Mouse (Mus musculus) limb, embryonic 10.5 days (tissue): Measurements from ENCODE around the gene Irf2bpl. TPM values are rescaled to one million over a fixed set of nuclear protein-coding genes. Genes with fewer than 3 reads are reported as not detected.
A peak's percentile ranks its signal among the peaks of the same experiment; 100 is the strongest.

Experiments
- DNase-seq: peaks from one replicate; pipeline ENCODE4 v3.0.0-alpha.2; 2017; ENCODE audit warnings: low spot score
- H3K27ac ChIP-seq: fragments of 300-500 bp; sonication (generic); 2 replicates; pipeline ENCODE4 v1.5.1; 2016; ENCODE audit warnings: mild to moderate bottlenecking
- H3K27me3 ChIP-seq: fragments of 300-500 bp; sonication (generic); 2 replicates; pipeline ENCODE4 v1.6.1; 2016; ENCODE audit warnings: low read depth, mild to moderate bottlenecking; ENCODE audit not compliant: poor library complexity, severe bottlenecking
- H3K36me3 ChIP-seq: fragments of 300-500 bp; sonication (generic); 2 replicates; pipeline ENCODE4 v1.6.1; 2016; ENCODE audit warnings: mild to moderate bottlenecking, moderate library complexity
- H3K4me1 ChIP-seq: fragments of 300-500 bp; sonication (generic); 2 replicates; pipeline ENCODE4 v1.6.1; 2016
- H3K4me3 ChIP-seq: fragments of 300-500 bp; sonication (generic); 2 replicates; pipeline ENCODE4 v1.5.1; 2016; ENCODE audit warnings: mild to moderate bottlenecking, moderate library complexity
- H3K9me3 ChIP-seq: fragments of 300-500 bp; sonication (generic); replicated peaks from 2 replicates; pipeline ENCODE4 v1.6.1; 2016; ENCODE audit warnings: mild to moderate bottlenecking
- WGBS: fragments of 180-500 bp; shearing (Covaris S2); methylation state at CpG from one replicate; pipeline ENCODE4 v1.1.7; 2016; 5-methylcytosine and 5-hydroxymethylcytosine counted together
- polyA plus RNA-seq: library from polyadenylated mRNA; unstranded; fragments of >200 nt; fragmentation: Nextera tagmentation; extraction: Ambion mirVana; gene quantifications from 2 replicates; pipeline ENCODE4 v1.2.1, GENCODE M21; 2016

Irf2bpl gene
- polyA plus RNA-seq, 1 experiment from 2014 or later: 22.6 TPM

- Histone ChIP-seq H3K4me3 (peak overlapping the region; percentile 34), H3K4me1 (peaks cover 55% of the 10 kb centered on the region), H3K9me3 (no peaks in the 10 kb centered on the region), H3K36me3 (no peaks in the 10 kb centered on the region), H3K27ac (peak overlapping the region; percentile 63), H3K27me3 (peaks cover 69% of the 10 kb centered on the region)
- DNase-seq: peak; percentile 53
- WGBS: 6% methylated on average over 22 of the region's 22 CpGs
Measured at GRCm38 (mm10) chr12:86912335-86913093, 27.9 kb upstream of the Irf2bpl start.

GRCm38 (mm10) chr12:86911482-86911931, 26.9 kb upstream of the Irf2bpl start:
- H3K27me3 ChIP-seq: peaks cover 68% of the 10 kb centered on the region
- peak overlapping the region; percentile 12; the same call in 1 of the 2 replicates for H3K4me3 ChIP-seq
- WGBS: 28% methylated on average over 10 of the region's 10 CpGs
- peaks cover 56% of the 10 kb centered on the region for H3K4me1 ChIP-seq
- peak; percentile 49 for DNase-seq
- H3K27ac ChIP-seq: peak overlapping the region; percentile 63
- H3K36me3 ChIP-seq: no peaks in the 10 kb centered on the region
- H3K9me3 ChIP-seq: no peaks in the 10 kb centered on the region

GRCm38 (mm10) chr12:86906395-86906794, 21.8 kb upstream of the Irf2bpl start:
- Histone ChIP-seq H3K36me3 (no peaks in the 10 kb centered on the region), H3K9me3 (no peaks in the 10 kb centered on the region), H3K27me3 (peaks cover 31% of the 10 kb centered on the region), H3K4me3 (no peak overlapping the region), H3K4me1 (peaks cover 55% of the 10 kb centered on the region), H3K27ac (peak overlapping the region; percentile 63; the same call in 1 of the 2 replicates)
- peak; percentile 86 for DNase-seq
- 6% methylated on average over 15 of the region's 15 CpGs for WGBS

- WGBS: 59% methylated on average over 7 of the region's 7 CpGs
- no peaks in the 10 kb centered on the region for H3K9me3 ChIP-seq
- H3K27ac ChIP-seq: peak overlapping the region; percentile 63
- H3K27me3 ChIP-seq: peaks cover 31% of the 10 kb centered on the region
- H3K4me1 ChIP-seq: peaks cover 52% of the 10 kb centered on the region
- peak; percentile 32 for DNase-seq
- H3K4me3 ChIP-seq: no peak overlapping the region
- no peaks in the 10 kb centered on the region for H3K36me3 ChIP-seq
Measured at GRCm38 (mm10) chr12:86905876-86906275, 21.3 kb upstream of the Irf2bpl start.

- Histone ChIP-seq H3K4me1 (peaks cover 52% of the 10 kb centered on the region), H3K4me3 (no peak overlapping the region), H3K9me3 (no peaks in the 10 kb centered on the region), H3K27ac (peak overlapping the region; percentile 63), H3K36me3 (no peaks in the 10 kb centered on the region), H3K27me3 (peaks cover 29% of the 10 kb centered on the region)
- DNase-seq: no peak
- 12% methylated on average over 4 of the region's 4 CpGs for WGBS
Measured at GRCm38 (mm10) chr12:86905203-86905602, 20.6 kb upstream of the Irf2bpl start.

GRCm38 (mm10) chr12:86903828-86904806, 19.5 kb upstream of the Irf2bpl start:
- H3K36me3 ChIP-seq: no peaks in the 10 kb centered on the region
- 84% methylated on average over 11 of the region's 11 CpGs for WGBS
- H3K27ac ChIP-seq: peak overlapping the region; percentile 42
- H3K9me3 ChIP-seq: no peaks in the 10 kb centered on the region
- no peak overlapping the region for H3K4me3 ChIP-seq
- H3K27me3 ChIP-seq: peaks cover 21% of the 10 kb centered on the region
- no peak for DNase-seq
- H3K4me1 ChIP-seq: peaks cover 56% of the 10 kb centered on the region

GRCm38 (mm10) chr12:86899461-86900179, 15.0 kb upstream of the Irf2bpl start:
- 74% methylated on average over 11 of the region's 11 CpGs for WGBS
- Histone ChIP-seq H3K4me1 (peaks cover 74% of the 10 kb centered on the region), H3K4me3 (no peak overlapping the region), H3K27me3 (no peaks in the 10 kb centered on the region), H3K27ac (peak overlapping the region; percentile 92), H3K9me3 (no peaks in the 10 kb centered on the region), H3K36me3 (no peaks in the 10 kb centered on the region)
- DNase-seq: peak; percentile 59

- H3K4me3 ChIP-seq: no peak overlapping the region
- no peak for DNase-seq
- no peaks in the 10 kb centered on the region for H3K27me3 ChIP-seq
- H3K36me3 ChIP-seq: no peaks in the 10 kb centered on the region
- 66% methylated on average over 3 of the region's 3 CpGs for WGBS
- no peaks in the 10 kb centered on the region for H3K9me3 ChIP-seq
- H3K27ac ChIP-seq: peak overlapping the region; percentile 92
- H3K4me1 ChIP-seq: peaks cover 72% of the 10 kb centered on the region
Measured at GRCm38 (mm10) chr12:86898448-86898847, 13.8 kb upstream of the Irf2bpl start.

- no peaks in the 10 kb centered on the region for H3K27me3 ChIP-seq
- peaks cover 78% of the 10 kb centered on the region for H3K4me1 ChIP-seq
- WGBS: 69% methylated on average over 7 of the region's 7 CpGs
- peak overlapping the region; percentile 92 for H3K27ac ChIP-seq
- no peak overlapping the region for H3K4me3 ChIP-seq
- no peaks in the 10 kb centered on the region for H3K9me3 ChIP-seq
- H3K36me3 ChIP-seq: no peaks in the 10 kb centered on the region
- no peak for DNase-seq
Measured at GRCm38 (mm10) chr12:86897769-86898273, 13.2 kb upstream of the Irf2bpl start.

GRCm38 (mm10) chr12:86896921-86897512, 12.4 kb upstream of the Irf2bpl start:
- no peak for DNase-seq
- 66% methylated on average over 7 of the region's 7 CpGs for WGBS
- Histone ChIP-seq H3K36me3 (no peaks in the 10 kb centered on the region), H3K27me3 (no peaks in the 10 kb centered on the region), H3K4me3 (no peak overlapping the region), H3K9me3 (no peaks in the 10 kb centered on the region), H3K4me1 (peaks cover 86% of the 10 kb centered on the region), H3K27ac (peak overlapping the region; percentile 92)

- H3K9me3 ChIP-seq: no peaks in the 10 kb centered on the region
- 28% methylated on average over 7 of the region's 7 CpGs for WGBS
- H3K4me3 ChIP-seq: peak overlapping the region; percentile 55
- DNase-seq: no peak
- no peaks in the 10 kb centered on the region for H3K36me3 ChIP-seq
- H3K27ac ChIP-seq: peak overlapping the region; percentile 92
- H3K27me3 ChIP-seq: no peaks in the 10 kb centered on the region
- peaks cover 92% of the 10 kb centered on the region for H3K4me1 ChIP-seq
Measured at GRCm38 (mm10) chr12:86896441-86896890, 11.9 kb upstream of the Irf2bpl start.
